Mouse (Mus musculus): ENCODE measurements at regions not wholly inside any gene's neighbourhood (a gene's known extent, or its start where the extent isn't known, plus 50 kb on each side); places are given as distances from the start of the nearest gene placed in this dataset.
A peak's percentile ranks its signal among the peaks of the same experiment; 100 is the strongest.

DNA sequence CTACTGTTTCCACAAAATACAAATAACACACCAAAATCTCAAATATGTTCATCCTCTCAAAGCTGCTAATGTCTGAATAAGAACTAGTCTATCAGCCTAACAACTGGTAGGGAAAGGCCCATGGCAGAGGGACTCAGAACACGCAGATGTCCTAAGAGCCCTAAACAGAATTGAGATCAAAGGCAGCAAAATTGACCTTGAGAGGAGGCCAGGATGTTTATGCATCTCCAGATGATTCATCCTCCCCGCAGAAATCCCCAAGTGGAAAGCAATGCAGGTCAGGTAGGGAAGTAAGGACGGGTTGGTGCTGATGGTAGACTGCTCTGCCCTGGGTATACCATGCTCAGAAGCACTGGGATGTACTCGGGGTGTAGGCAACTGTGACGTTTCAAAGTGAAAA, 89.0 kb upstream of the Tmem150c start:
- no peak overlapping the region for H3K27ac ChIP-seq (ENCODE audit: insufficient read depth, low read length)
- H3K4me1 ChIP-seq (ENCODE audit: control insufficient read depth, insufficient read depth, low read length) = no peaks in the 10 kb centered on the region
- TF ChIP-seq POLR2A (IDR thresholded peaks at IDR 0.05; ENCODE audit: low read depth, low read length) (no peak), CTCF (IDR thresholded peaks at IDR 0.05; ENCODE audit: borderline replicate concordance, insufficient read depth, low read length) (no peak)
- H3K4me3 ChIP-seq (ENCODE audit: insufficient read depth, low read length) = no peak overlapping the region

DNA sequence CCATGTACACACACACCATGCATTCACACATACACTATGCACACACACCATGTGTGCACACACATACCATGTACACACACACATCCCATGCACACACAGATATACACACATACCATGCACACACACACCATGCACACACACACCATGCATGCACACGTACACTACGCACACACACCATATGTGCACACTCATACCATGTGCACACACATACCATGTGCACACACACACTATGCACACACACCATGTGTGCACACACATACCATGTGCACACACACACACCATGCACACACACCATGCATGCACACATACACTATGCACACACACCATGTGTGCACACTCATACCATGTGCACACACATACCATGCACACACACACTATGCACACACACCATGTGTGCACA, 87.1 kb upstream of the Tmem150c start:
- Histone ChIP-seq H3K4me3 (ENCODE audit: insufficient read depth, low read length) (no peak overlapping the region), H3K27ac (ENCODE audit: insufficient read depth, low read length) (no peak overlapping the region), H3K4me1 (ENCODE audit: control insufficient read depth, insufficient read depth, low read length) (no peaks in the 10 kb centered on the region)
- 0 out of 2 replicates have a peak, but pooled peaks have one; percentile 6 for TF ChIP-seq CTCF (IDR thresholded peaks at IDR 0.05; ENCODE audit: borderline replicate concordance, insufficient read depth, low read length)
- TF ChIP-seq POLR2A (IDR thresholded peaks at IDR 0.05; ENCODE audit: low read depth, low read length) = no peak

DNA sequence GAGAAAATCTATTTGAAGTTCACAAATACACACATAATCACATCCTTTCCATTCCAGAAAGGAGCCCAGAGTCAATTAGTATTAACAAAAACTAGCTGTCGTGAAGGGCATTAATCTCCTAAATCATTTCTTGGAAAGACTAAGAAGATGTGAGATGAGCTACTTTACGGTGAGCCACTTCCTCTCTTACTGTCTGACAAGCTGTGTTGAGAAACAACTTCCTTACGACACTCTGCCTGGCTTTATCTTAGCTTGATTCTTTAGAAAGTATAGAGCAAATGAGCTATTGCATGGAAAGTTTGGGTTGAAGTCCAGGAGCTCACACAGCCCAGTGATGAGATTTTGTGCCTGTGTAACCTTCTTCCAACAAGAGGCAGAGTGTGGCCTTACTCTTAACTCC, 85.2 kb upstream of the Tmem150c start:
- TF ChIP-seq POLR2A (IDR thresholded peaks at IDR 0.05; ENCODE audit: low read depth, low read length) (no peak), CTCF (IDR thresholded peaks at IDR 0.05; ENCODE audit: borderline replicate concordance, insufficient read depth, low read length) (no peak)
- no peaks in the 10 kb centered on the region for H3K4me1 ChIP-seq (ENCODE audit: control insufficient read depth, insufficient read depth, low read length)
- no peak overlapping the region for H3K4me3 ChIP-seq (ENCODE audit: insufficient read depth, low read length)
- H3K27ac ChIP-seq (ENCODE audit: insufficient read depth, low read length) = no peak overlapping the region

DNA sequence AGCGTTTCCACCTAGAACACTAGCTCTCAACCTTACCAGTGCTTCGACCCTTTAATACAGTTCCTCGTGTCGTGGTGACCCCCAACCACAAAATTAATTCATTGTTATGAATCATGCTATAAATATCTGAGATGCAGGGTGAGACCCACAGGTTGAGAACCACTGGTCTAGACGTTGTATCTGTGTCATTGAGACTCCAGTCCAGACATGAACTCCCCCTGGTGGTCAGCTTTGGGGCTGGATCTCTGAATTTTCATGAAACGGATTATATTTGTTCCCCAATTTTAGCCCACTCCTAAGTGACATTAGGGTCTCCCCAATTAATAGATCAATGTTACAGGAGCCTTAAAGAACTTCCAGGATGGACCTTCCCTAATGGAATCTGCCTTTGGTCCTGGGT, 81.3 kb upstream of the Tmem150c start:
- TF ChIP-seq CTCF (IDR thresholded peaks at IDR 0.05; ENCODE audit: borderline replicate concordance, insufficient read depth, low read length) = no peak
- no peak for TF ChIP-seq POLR2A (IDR thresholded peaks at IDR 0.05; ENCODE audit: low read depth, low read length)
- no peak overlapping the region for H3K27ac ChIP-seq (ENCODE audit: insufficient read depth, low read length)
- H3K4me3 ChIP-seq (ENCODE audit: insufficient read depth, low read length) = no peak overlapping the region
- H3K4me1 ChIP-seq (ENCODE audit: control insufficient read depth, insufficient read depth, low read length) = no peaks in the 10 kb centered on the region

DNA sequence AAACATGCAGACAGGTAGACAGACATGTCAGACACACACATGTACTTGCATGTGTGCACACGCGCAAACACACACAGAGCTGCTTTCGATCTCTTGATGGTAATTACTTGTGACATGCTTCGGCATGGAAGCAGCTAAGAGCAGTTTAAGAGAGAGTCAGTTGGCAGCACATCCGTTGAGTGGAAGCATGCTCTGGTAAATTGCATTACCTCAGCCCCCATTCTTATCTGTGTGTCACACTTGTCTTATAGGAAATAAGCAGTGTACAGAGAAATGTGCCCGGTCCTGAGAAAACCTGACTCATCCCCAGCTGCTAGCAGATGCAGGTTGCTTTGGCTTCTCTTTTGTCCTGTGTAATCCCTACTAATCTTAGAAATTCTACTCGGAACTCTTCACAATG, 80.0 kb upstream of the Tmem150c start:
- peaks cover 4% of the 10 kb centered on the region for H3K4me1 ChIP-seq (ENCODE audit: control insufficient read depth, insufficient read depth, low read length)
- no peak overlapping the region for H3K27ac ChIP-seq (ENCODE audit: insufficient read depth, low read length)
- no peak overlapping the region for H3K4me3 ChIP-seq (ENCODE audit: insufficient read depth, low read length)
- TF ChIP-seq POLR2A (IDR thresholded peaks at IDR 0.05; ENCODE audit: low read depth, low read length) = no peak
- no peak for TF ChIP-seq CTCF (IDR thresholded peaks at IDR 0.05; ENCODE audit: borderline replicate concordance, insufficient read depth, low read length)

DNA sequence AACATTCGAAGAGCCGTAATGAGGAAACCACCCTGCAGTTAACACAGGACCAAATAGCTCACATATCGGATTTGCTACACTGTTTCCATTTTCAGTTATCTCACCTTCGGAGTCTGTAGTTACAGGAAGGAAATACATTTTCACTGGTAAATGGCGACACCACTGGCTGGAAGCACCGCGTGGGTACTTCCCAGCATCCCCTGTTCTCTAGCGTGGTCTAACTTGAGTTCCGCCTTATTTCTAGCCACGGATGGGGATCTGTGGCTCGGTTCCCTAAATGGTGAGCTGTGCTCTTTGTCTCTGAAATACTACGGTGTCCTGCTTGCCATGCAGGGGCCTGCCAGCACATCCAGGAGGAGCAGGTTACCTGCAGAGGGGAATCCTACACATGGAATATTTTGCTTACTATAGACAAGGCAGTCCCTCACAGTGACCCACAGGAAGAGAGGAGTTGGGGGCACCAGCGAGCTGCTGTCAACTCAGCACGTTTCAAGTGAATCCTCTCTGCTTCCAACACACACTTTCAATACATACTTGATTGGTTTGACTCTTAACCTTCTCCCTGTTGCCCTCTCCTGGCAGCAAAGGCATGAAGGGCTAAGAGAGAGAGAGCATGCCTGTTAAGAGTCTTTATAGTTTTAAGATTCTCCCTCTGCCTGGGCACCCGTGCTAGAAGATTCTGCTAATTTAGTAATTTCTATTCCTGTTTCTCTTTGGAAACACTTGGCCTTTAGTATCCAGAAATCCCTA, 78.9 kb upstream of the Tmem150c start:
- H3K27ac ChIP-seq (ENCODE audit: insufficient read depth, low read length) = no peak overlapping the region
- TF ChIP-seq POLR2A (IDR thresholded peaks at IDR 0.05; ENCODE audit: low read depth, low read length) = no peak
- no peak for TF ChIP-seq CTCF (IDR thresholded peaks at IDR 0.05; ENCODE audit: borderline replicate concordance, insufficient read depth, low read length)
- H3K4me1 ChIP-seq (ENCODE audit: control insufficient read depth, insufficient read depth, low read length) = peaks cover 4% of the 10 kb centered on the region

DNA sequence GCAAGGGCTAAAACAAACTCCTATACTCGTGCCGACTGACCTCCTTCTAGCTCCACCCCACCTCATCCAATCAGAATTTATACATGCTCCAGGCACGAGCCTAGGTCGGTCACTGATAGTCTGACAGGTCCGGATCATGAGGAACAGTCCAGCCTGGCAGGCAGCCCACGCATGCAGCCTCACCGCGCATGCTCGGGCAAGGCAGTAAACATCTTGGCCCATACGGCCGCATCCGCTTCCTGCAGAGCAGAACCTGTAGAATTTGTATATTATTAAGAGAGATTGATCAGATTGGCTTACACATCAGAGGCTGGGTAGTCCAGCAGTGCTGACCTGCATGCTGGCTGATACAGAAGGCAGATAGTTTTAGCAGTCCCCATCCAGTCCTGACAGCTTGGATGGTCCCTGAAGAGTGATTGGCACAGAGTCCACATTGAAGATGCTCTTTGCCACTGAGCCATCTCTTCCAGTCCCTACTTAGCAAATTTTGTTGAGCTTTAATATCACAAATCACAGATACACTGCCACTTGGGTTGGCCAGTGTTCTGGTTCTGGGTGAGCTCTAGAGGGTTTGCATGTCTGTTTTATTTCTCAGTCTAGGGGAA, 78.2 kb upstream of the Tmem150c start:
- Histone ChIP-seq H3K4me1 (ENCODE audit: control insufficient read depth, insufficient read depth, low read length) (peaks cover 4% of the 10 kb centered on the region), H3K4me3 (ENCODE audit: insufficient read depth, low read length) (no peak overlapping the region), H3K27ac (ENCODE audit: insufficient read depth, low read length) (no peak overlapping the region)
- TF ChIP-seq POLR2A (IDR thresholded peaks at IDR 0.05; ENCODE audit: low read depth, low read length) (no peak), CTCF (IDR thresholded peaks at IDR 0.05; ENCODE audit: borderline replicate concordance, insufficient read depth, low read length) (no peak)

More for the DNA sequence above, 78.9 kb upstream of the Tmem150c start:
- H3K4me3 ChIP-seq (ENCODE audit: insufficient read depth, low read length) = no peak overlapping the region

DNA sequence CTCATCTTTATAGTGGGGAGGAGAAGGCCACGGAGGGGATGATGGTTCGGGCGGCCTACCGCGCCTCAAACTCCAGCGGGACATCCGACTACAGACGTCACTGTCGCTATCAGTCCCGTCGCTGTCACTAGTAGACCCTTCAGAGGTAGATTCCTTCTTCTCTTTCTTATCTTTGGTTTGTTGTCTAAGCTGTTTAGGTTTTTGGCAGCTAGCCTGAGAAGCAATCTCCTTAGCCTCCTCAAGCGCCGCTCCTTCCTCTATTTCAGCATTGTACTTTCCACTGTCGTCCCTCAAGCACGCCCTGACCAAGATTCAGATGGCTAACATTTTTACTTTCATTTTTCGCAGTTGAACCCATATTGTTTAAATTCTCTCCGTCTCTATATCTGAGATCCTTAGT, 76.7 kb upstream of the Tmem150c start:
- Histone ChIP-seq H3K4me3 (ENCODE audit: insufficient read depth, low read length) (no peak overlapping the region), H3K4me1 (ENCODE audit: control insufficient read depth, insufficient read depth, low read length) (peaks cover 4% of the 10 kb centered on the region), H3K27ac (ENCODE audit: insufficient read depth, low read length) (no peak overlapping the region)
- TF ChIP-seq CTCF (IDR thresholded peaks at IDR 0.05; ENCODE audit: borderline replicate concordance, insufficient read depth, low read length) = no peak
- TF ChIP-seq POLR2A (IDR thresholded peaks at IDR 0.05; ENCODE audit: low read depth, low read length) = no peak

DNA sequence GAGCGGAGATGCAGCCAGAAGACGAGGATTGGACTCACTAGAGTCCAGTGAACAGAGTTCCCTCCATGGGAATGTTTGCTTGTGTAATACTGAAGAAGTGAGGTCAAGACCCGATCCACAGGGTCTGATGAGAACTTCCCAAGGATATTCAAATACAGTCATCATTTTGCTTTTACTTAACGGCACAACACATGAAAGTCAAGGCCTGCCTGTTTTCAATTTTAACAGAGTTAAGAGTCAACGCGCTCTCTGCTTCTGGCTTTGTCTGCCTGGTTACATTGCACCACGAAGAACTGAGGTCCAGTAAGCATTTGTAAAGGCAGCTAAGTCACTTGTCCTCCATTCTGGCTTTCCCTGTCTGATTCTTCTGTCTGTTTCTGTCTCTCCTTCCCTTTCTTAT, 72.5 kb upstream of the Tmem150c start:
- no peak overlapping the region for H3K4me3 ChIP-seq (ENCODE audit: insufficient read depth, low read length)
- no peak overlapping the region for H3K27ac ChIP-seq (ENCODE audit: insufficient read depth, low read length)
- H3K4me1 ChIP-seq (ENCODE audit: control insufficient read depth, insufficient read depth, low read length) = peaks cover 4% of the 10 kb centered on the region
- TF ChIP-seq POLR2A (IDR thresholded peaks at IDR 0.05; ENCODE audit: low read depth, low read length) = no peak
- no peak for TF ChIP-seq CTCF (IDR thresholded peaks at IDR 0.05; ENCODE audit: borderline replicate concordance, insufficient read depth, low read length)

DNA sequence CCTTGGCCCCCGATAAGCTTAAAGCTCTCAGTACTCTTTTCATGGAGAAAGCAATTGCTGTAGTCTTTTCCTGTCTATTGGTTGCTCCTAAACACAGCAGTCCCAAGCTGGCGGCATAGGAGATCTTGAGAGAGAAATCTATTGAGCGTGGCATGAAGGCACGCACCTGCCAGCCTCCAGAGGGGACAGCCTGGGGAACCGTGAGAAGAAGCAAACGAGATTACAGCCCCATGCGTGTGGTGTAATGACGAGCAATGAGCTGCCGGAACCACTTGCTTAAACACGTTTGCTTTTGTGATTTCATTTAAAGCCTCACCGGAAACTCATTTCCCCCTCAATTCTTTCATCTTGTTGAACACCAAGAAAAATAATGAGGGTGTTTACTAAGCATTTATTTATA, 72.0 kb upstream of the Tmem150c start:
- Histone ChIP-seq H3K4me1 (ENCODE audit: control insufficient read depth, insufficient read depth, low read length) (peaks cover 4% of the 10 kb centered on the region), H3K27ac (ENCODE audit: insufficient read depth, low read length) (no peak overlapping the region), H3K4me3 (ENCODE audit: insufficient read depth, low read length) (no peak overlapping the region)
- no peak for TF ChIP-seq POLR2A (IDR thresholded peaks at IDR 0.05; ENCODE audit: low read depth, low read length)
- no peak for TF ChIP-seq CTCF (IDR thresholded peaks at IDR 0.05; ENCODE audit: borderline replicate concordance, insufficient read depth, low read length)

Measured in embryonic fibroblast, embryonic 13.5 days (primary cell).